Mouse (Mus musculus): ENCODE measurements at regions not wholly inside any gene's neighbourhood (a gene's known extent, or its start where the extent isn't known, plus 50 kb on each side); places are given as distances from the start of the nearest gene placed in this dataset.

GRCm38 (mm10) chrX:16421159-16421558, 101.5 kb upstream of the Cypt1 start:
- POLR2A ChIA-PET = no interaction called here

GRCm38 (mm10) chrX:16421663-16422062, 101.0 kb upstream of the Cypt1 start:
- ChIA-PET CTCF (no interaction called here), POLR2A (no interaction called here)

More at GRCm38 (mm10) chrX:16421159-16421558, 101.5 kb upstream of the Cypt1 start:
- CTCF ChIA-PET = no interaction called here

- CTCF ChIA-PET = interaction anchor here in 1 of 4 experiments (0.6 kb wide), 2 partner anchors 432 to 1381 kb away, joined by 3 to 4 read pairs; no protein-coding TSS in a partner anchor
Measured at GRCm38 (mm10) chrX:16438088-16438487, 84.6 kb upstream of the Cypt1 start.

GRCm38 (mm10) chrX:16450496-16451078, 72.1 kb upstream of the Cypt1 start:
- CTCF ChIA-PET = interaction anchor here in 1 of 4 experiments (1.2 kb wide), 1 partner anchor 178 kb away, joined by 3 read pairs; no protein-coding TSS in a partner anchor
- POLR2A ChIA-PET = no interaction called here

More at GRCm38 (mm10) chrX:16438088-16438487, 84.6 kb upstream of the Cypt1 start:
- POLR2A ChIA-PET = no interaction called here

Measured in embryonic stem cell, embryonic (primary cell).